8 mouse cellular contexts compared by ENCODE assay signal in the genomic region with DNA sequence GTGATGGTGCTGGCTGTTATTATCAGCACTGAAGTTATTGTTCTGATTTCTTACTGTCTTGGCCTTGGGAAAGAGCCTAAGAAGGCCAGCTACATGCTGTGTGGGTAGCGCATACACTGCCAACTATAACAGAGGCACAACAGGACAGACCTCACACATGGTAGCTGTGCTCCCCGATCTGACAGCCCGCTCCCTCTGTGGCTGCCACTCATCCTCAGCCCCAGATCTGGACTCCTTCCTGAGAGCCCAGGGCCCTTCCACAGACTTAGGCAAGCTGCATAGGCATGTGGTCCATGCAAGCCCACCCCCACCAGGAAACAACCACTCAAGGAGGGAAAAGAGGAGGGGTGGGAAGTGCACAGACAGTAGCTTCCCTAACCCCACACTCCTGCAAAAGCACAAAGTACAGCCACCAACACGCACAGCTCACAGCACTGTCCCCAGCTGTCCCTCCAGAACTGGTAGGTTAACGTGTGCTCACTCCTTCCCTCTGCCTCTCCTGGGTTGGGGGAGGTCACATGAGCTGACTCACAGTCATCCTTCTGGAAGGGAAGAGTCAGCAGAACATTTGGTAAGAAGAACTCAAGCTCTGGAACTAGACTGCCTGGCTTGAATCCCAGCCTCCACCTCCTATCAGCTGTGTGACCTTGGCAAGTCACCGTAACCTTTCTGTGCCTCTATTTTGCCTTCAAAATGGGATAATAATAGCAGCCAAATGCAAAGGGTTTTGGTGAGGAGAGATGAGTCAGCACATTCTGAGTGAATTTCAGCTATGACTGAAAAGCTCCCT.
DNase-seq lines count a peak whose midpoint lies in the region; ATAC-seq and TF ChIP-seq lines count a peak whose summit lies in the region.

No protein-coding gene starts in this region.

- DNase-seq in gastrocnemius, adult 18-20 months (ENCODE audit: low spot score): peak; percentile 61
- no peak for DNase-seq in gastrocnemius, postnatal 10 days
- peak; percentile 67 for DNase-seq in midbrain, postnatal 0 days (ENCODE audit: low spot score)
- peak; percentile 45 for DNase-seq in gastrocnemius, postnatal 14 days
- DNase-seq in skeletal muscle tissue, adult 2 months (ENCODE audit: low read depth, low spot score): peak; percentile 71
- no peak for DNase-seq in liver, postnatal 0 days
- DNase-seq in liver: no peak

- TF ChIP-seq CTCF in midbrain, postnatal 0 days (IDR thresholded peaks at IDR 0.05): no peak
- no peak for TF ChIP-seq CTCF in liver, postnatal 0 days (IDR thresholded peaks at IDR 0.05; ENCODE audit: low read depth)

- H3K36me3 ChIP-seq in midbrain, postnatal 0 days (ENCODE audit: insufficient read depth, low read length): no peaks in the 10 kb centered on the region
- no peaks in the 10 kb centered on the region for H3K36me3 ChIP-seq in midbrain, embryonic 16.5 days (ENCODE audit: control insufficient read depth, insufficient read depth, low read length)
- no peaks in the 10 kb centered on the region for H3K36me3 ChIP-seq in liver, postnatal 0 days (replicated peaks; ENCODE audit: insufficient read depth, low read length)

- peak overlapping the region; percentile 79 for H3K27ac ChIP-seq in midbrain, postnatal 0 days (ENCODE audit: low read depth, low read length)
- no peak overlapping the region for H3K27ac ChIP-seq in midbrain, embryonic 16.5 days (ENCODE audit: low read length)
- no peak overlapping the region for H3K27ac ChIP-seq in liver, postnatal 0 days (ENCODE audit: low read depth)

- intact Hi-C loops in gastrocnemius, postnatal 14 days (cut with DNase I; ENCODE audit: low total_unique reads): loop anchor here (10.0 kb wide), 1 partner anchor 45 kb away; no protein-coding TSS in a partner anchor

- H3K9ac ChIP-seq in midbrain, postnatal 0 days (replicated peaks; ENCODE audit: low read length, poor library complexity, severe bottlenecking): no peak overlapping the region
- no peak overlapping the region for H3K9ac ChIP-seq in midbrain, embryonic 16.5 days (ENCODE audit: low read depth, low read length)
- H3K9ac ChIP-seq in liver, postnatal 0 days (replicated peaks): no peak overlapping the region

- no peak; the same call in 1 of the 2 replicates for ATAC-seq in midbrain, postnatal 0 days (ENCODE audit: low FRiP score)
- no peak for ATAC-seq in midbrain, embryonic 16.5 days
- ATAC-seq in liver, postnatal 0 days: no peak

- H3K4me2 ChIP-seq in midbrain, postnatal 0 days (ENCODE audit: low read depth, low read length, poor library complexity, severe bottlenecking): no peak overlapping the region
- no peak overlapping the region for H3K4me2 ChIP-seq in midbrain, embryonic 16.5 days (ENCODE audit: low read length)
- H3K4me2 ChIP-seq in liver, postnatal 0 days (ENCODE audit: low read depth, low read length): no peak overlapping the region

- no peak overlapping the region for H3K4me3 ChIP-seq in midbrain, postnatal 0 days (ENCODE audit: low read depth, low read length)
- H3K4me3 ChIP-seq in midbrain, embryonic 16.5 days (ENCODE audit: low read depth, low read length): no peak overlapping the region
- H3K4me3 ChIP-seq in liver, postnatal 0 days (ENCODE audit: low read depth, low read length): no peak overlapping the region

- H3K9me3 ChIP-seq in midbrain, postnatal 0 days (ENCODE audit: low read length): no peaks in the 10 kb centered on the region
- 0 out of 2 replicates have a peak, but pooled peaks cover 2% of the 10 kb centered on the region for H3K9me3 ChIP-seq in midbrain, embryonic 16.5 days (replicated peaks; ENCODE audit: control insufficient read depth, low read length, poor library complexity, severe bottlenecking)
- H3K9me3 ChIP-seq in liver, postnatal 0 days (ENCODE audit: low read length): no peaks in the 10 kb centered on the region

- WGBS in midbrain, postnatal 0 days: 49% methylated on average over 6 of the region's 6 CpGs
- WGBS in midbrain, embryonic 16.5 days: 69% methylated on average over 6 of the region's 6 CpGs
- 55% methylated on average over 6 of the region's 6 CpGs for WGBS in liver, postnatal 0 days (ENCODE audit: insufficient replicate concordance)

- no peaks in the 10 kb centered on the region for H3K27me3 ChIP-seq in midbrain, postnatal 0 days (ENCODE audit: insufficient read depth, low read length)
- H3K27me3 ChIP-seq in midbrain, embryonic 16.5 days (ENCODE audit: control insufficient read depth, insufficient read depth, low read depth, low read length): no peaks in the 10 kb centered on the region
- no peaks in the 10 kb centered on the region for H3K27me3 ChIP-seq in liver, postnatal 0 days (ENCODE audit: insufficient read depth, low read length)

- peaks cover 21% of the 10 kb centered on the region for H3K4me1 ChIP-seq in midbrain, postnatal 0 days (ENCODE audit: insufficient read depth, low read length)
- H3K4me1 ChIP-seq in midbrain, embryonic 16.5 days (ENCODE audit: control insufficient read depth, insufficient read depth, low read length): peaks cover 28% of the 10 kb centered on the region
- no peaks in the 10 kb centered on the region for H3K4me1 ChIP-seq in liver, postnatal 0 days (ENCODE audit: insufficient read depth)

- no peak for TF ChIP-seq EP300 in liver, postnatal 0 days (IDR thresholded peaks at IDR 0.05; ENCODE audit: low read depth)

Comparison
In these comparisons a context has a peak if more than half of its experiments do, and no peak if none do; other contexts are left out.
1. DNase-seq: peak in gastrocnemius, adult 18-20 months (single experiment), midbrain, postnatal 0 days (single experiment), gastrocnemius, postnatal 14 days (single experiment) and skeletal muscle tissue, adult 2 months (single experiment); none in gastrocnemius, postnatal 10 days (single experiment), liver, postnatal 0 days (single experiment) and liver (single experiment).